Mouse (Mus musculus) ovary, postnatal 36 days (tissue): Measurements from ENCODE around the gene Hist2h3c1.
"Not testable (repeated sequence)": the region's sequence is repeated elsewhere in the genome, so short reads cannot be mapped to it uniquely, and the experiment has no call there.

ENCODE experiments used
- DNase-seq: peaks from one replicate; pipeline ENCODE4 v3.0.0; 2022; ENCODE audit warnings: low spot score, mixed read lengths

Hist2h3c1 gene

GRCm38 (mm10) chr3:96234914-96235313 is 11.6 kb upstream of the Hist2h3c1 start:
- no peak for DNase-seq

DNA sequence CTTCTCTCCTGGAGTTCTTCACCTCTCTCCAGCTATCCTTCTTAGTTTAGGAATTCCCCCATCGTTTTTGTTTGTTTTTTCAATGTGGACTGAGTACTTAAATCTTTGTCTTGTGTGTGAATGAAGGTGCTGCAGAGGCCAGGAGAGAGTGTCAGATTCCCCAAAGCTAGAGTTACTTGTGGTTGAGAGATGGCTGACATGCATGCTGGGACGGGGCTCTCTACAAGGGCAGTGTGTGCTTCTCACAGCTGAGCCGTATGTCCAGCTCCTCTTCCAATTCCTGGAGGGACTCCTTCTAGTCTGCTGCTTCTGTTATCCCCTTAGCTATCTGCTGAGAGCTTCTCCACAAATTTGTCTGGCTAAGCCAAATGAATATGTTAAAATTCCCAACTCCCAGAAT is 10.6 kb upstream of the Hist2h3c1 start:
- DNase-seq, result no peak

DNA sequence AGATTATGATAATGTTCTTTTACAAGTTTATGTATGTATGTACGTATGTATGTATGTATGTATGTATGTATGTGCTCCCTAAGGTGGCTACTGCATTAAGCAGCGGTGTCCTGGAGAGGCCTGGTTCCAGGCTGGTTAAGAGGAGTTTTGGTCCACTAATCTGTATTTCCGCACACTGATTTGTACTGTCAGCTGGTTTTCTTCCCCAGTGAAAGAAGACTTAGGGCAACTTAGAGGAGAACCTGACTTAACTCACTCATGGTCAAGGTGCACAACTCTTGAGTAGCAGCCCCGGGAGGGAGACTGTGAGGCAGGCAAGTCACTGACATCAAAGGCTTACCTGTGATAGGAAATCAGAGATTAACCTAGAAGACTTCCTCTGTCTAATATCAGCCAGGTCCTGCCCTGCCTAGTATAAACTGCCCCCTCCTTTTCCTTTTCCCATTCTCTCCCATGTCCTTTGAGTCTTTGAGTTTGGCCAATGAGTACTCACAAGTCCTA is 9.6 kb upstream of the Hist2h3c1 start:
- no peak for DNase-seq

GRCm38 (mm10) chr3:96237335-96237903 is 9.1 kb upstream of the Hist2h3c1 start:
- DNase-seq, result no peak

DNA sequence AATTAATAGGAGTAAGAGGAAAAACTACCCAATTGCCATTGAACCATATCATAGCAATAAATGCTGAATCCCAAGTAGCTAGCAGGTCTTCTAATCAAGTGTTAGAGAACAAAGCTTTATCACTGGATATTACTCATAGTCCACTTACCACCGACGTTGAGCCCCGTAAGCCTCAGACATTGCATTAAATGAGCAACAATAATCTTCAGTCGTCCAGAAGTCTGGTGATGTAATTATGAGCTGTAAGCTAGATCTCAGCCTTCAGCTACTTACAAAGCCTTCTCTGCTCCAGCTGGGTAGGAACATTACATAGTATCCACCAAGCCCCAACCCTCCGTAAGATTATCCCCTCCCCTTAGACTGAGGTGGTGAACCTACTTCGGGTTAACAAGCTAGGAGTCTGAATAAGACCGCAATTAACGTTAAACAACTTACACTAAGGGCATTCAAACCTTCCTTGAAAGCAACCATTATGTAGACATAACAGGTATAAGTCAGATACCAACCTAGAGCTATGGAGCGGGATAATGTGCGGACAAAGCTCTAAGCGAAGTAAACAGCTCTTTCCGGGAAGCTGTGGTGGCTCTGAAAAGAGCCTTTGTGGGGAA is 8.5 kb upstream of the Hist2h3c1 start:
- DNase-seq, result no peak

GRCm38 (mm10) chr3:96238954-96239793 is 7.3 kb upstream of the Hist2h3c1 start, which contains the start of gene Hist2h3c2:
Gene Hist2h3c2, minus strand, starts transcription at chr3:96239127.
- DNase-seq, result peak; percentile 52

DNA sequence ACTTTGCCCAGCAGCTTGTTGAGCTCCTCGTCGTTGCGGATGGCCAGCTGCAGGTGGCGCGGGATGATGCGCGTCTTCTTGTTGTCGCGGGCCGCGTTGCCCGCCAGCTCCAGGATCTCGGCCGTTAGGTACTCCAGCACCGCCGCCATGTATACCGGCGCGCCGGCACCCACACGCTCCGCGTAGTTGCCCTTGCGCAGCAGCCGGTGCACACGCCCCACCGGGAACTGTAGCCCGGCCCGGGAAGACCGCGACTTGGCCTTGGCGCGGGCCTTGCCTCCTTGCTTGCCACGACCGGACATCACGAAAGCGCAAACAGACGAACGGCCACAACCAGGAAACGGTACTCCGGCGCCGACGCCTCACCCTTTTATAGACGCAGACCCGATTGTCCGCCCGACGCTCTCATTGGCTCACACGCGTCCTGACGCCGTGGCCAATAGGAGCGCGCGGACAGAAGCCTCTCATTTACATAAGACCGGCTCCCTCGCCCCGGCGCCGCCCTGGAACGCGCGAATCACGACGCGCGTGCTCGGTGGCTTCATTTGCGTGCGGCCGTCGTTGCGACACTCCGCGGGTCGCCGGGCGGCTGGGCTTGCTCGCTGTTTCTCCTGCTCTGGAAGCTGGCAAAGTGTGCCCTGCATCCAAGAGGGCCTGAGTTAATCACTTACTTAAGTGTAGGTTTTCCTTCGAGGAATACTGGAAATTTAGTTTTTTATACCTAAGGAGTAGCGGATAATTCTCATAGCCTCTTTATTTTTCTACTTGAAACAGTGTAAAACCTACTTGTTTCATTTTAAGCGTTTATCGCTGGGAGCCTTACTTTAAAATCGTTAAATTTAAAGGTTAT is 6.3 kb upstream of the Hist2h3c1 start, which contains the start of gene Hist2h2aa2:
TSS of gene Hist2h2aa2 (minus strand) at position 328 of the 850 bp plus-strand sequence.
- DNase-seq, result peak; percentile 93

DNA sequence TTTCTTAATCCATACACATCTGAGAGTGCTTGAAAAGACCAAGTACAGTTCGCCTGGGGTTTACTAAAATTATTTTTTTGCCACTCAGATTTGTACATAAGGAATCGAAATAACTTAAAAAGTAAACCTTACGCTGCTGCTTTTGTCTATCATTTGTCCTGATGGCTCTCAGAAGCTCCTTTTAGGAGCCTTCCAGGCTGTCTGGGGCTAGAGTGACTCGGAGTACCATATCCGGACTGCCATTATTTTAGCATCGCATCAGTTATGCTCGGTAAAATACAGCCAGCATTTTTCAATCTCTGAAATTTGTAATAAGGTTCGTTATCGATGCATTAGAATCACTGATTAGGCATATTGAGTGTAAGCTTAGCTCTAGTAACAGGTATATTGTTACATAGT is 5.7 kb upstream of the Hist2h3c1 start:
- DNase-seq, result no peak

- no peak for DNase-seq
Measured at GRCm38 (mm10) chr3:96243921-96244572, 2.4 kb upstream of the Hist2h3c1 start.

- peak; percentile 83 for DNase-seq
Measured at GRCm38 (mm10) chr3:96245003-96245886, 1.2 kb upstream of the Hist2h3c1 start, which contains the start of gene Hist2h2aa1. Gene Hist2h2aa1, plus strand, starts transcription at chr3:96245497.

- not testable (repeated sequence) for DNase-seq
Measured at GRCm38 (mm10) chr3:96246018-96246417, 467 bp upstream of the Hist2h3c1 start.

DNA sequence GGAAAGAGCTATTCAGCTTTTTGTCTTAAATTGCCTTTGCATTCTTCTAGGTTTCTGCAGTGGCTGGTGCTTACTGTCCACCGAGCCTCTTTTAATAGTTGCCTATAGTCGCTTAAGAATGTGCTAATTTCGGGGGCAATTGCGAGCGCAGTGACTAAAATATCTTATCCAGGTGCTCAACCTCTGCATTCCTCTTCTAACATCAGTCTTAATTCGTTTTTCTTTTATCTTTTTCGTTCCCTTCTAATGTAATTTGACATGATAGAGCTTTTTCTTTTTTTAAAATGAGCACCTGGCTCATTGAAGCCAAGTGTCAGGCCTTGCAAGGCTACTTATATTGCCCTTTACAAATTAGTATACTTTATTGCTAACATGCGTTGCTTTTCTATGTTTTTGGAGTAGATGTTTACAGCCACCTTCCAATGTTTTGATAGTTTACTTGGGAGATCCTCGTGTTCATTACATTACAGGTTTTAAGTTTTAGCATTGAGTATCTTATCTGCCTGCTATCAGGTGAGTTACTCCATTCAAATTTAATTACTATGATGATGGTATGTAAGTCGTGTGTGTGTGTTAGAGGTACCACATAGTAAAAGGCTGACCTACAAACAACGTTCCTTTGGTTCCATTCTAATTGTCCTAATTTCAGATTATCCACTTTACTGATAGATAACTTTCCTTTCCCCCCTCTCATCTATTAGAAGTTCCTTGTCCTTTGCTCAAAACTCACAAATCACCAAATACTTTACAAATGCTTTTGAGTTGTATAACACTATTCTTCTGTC is 1.1 kb downstream of the Hist2h3c1 start:
- no peak for DNase-seq

- no peak for DNase-seq
Measured at GRCm38 (mm10) chr3:96248141-96249033, 1.9 kb downstream of the Hist2h3c1 start.

- no peak for DNase-seq
Measured at GRCm38 (mm10) chr3:96249034-96249345, 2.5 kb downstream of the Hist2h3c1 start.

GRCm38 (mm10) chr3:96250890-96251289 is 4.4 kb downstream of the Hist2h3c1 start:
- DNase-seq, result no peak

DNA sequence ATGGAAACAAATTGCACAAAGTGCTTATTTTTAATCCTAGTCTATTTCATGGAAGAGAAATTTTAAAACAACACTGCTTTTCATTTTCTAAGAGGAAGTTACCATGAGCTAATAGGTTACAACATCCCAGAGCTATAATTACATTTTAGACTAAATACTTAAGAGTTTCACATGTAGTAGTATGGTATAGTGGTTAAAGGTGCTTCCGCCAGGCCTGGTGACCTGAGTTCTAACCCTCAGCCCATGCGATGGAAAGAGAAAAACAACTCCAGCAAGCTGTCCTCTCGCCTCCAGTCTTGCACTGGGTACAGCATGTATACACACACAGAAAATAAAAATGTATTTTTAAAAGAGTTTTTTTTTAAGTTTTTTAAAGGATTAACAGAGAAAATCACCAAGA is 5.3 kb downstream of the Hist2h3c1 start:
- DNase-seq, result no peak

DNA sequence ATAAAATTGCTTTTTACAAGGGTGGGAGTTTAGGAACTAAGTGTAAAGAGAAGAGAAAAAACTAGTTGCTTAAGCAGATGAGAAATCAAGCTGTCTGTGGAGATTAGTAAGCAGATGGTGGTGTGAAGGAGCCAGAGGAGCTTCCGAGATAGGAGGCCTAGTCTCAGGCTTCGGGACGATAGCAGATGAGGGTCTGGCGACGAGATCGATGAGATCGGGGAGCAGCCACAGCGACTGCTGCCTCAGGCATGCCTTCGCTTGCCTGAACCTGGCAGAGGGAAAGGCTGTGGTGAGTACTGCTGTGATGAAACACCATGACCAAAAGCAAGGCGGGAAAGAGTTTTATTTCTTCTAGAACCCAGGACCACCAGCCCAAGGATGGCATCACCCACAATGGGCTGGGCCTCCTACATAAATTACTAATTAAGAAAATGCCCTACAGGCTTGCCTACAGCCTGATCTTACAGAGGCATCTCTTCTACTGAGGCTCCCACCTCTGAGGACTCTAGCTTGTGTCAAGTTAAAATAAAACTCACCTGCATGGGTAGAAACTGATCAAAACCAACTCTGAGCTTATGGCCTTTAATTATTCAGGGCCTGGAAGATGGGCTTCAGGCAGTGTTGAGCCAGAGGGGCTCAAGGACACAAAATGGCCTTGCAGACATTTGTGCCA is 8.3 kb downstream of the Hist2h3c1 start:
- no peak for DNase-seq
